Mouse (Mus musculus) embryo, embryonic 11 days (tissue): ENCODE measurements at regions not wholly inside any gene's neighbourhood (a gene's known extent, or its start where the extent isn't known, plus 50 kb on each side); places are given as distances from the start of the nearest gene placed in this dataset.
"Not testable (repeated sequence)": the region's sequence is repeated elsewhere in the genome, so short reads cannot be mapped to it uniquely, and the experiment has no call there.

ENCODE experiments used
- DNase-seq: peaks from one replicate; pipeline ENCODE4 v3.0.0-alpha.2; 2015

GRCm38 (mm10) chr1:161728546-161729206 lies 59.6 kb downstream of the Fasl start:
- no peak for DNase-seq

- DNase-seq, result not testable (repeated sequence)
These were observed 60.9 kb downstream of the Fasl start for GRCm38 (mm10) chr1:161727357-161727756.

- DNase-seq, result not testable (repeated sequence)
These were observed 62.2 kb downstream of the Fasl start for GRCm38 (mm10) chr1:161726098-161726497.

GRCm38 (mm10) chr1:161719876-161720275 lies 68.4 kb downstream of the Fasl start:
- DNase-seq, result no peak

- peak; percentile 20 for DNase-seq
These were observed 70.0 kb downstream of the Fasl start for GRCm38 (mm10) chr1:161718254-161718653.

GRCm38 (mm10) chr1:161712918-161713317 lies 75.4 kb downstream of the Fasl start:
- DNase-seq, result no peak

- DNase-seq, result no peak
These were observed 76.0 kb downstream of the Fasl start for GRCm38 (mm10) chr1:161712283-161712682.

- DNase-seq, result no peak
These were observed 81.2 kb downstream of the Fasl start for GRCm38 (mm10) chr1:161707049-161707448.

GRCm38 (mm10) chr1:161704961-161705360 lies 83.3 kb downstream of the Fasl start:
- no peak for DNase-seq

GRCm38 (mm10) chr1:161704527-161704926 lies 83.8 kb downstream of the Fasl start:
- no peak for DNase-seq

GRCm38 (mm10) chr1:161695886-161696285 lies 92.4 kb downstream of the Fasl start:
- DNase-seq, result peak; percentile 14

- DNase-seq, result no peak
These were observed 94.5 kb downstream of the Fasl start for GRCm38 (mm10) chr1:161693768-161694160.

GRCm38 (mm10) chr1:161692836-161693767 lies 95.2 kb downstream of the Fasl start:
- no peak for DNase-seq

GRCm38 (mm10) chr1:161688946-161689345 lies 99.3 kb downstream of the Fasl start:
- peak; percentile 19 for DNase-seq

GRCm38 (mm10) chr1:161687548-161687947 lies 100.7 kb downstream of the Fasl start:
- peak; percentile 73 for DNase-seq

GRCm38 (mm10) chr1:161680558-161680957 lies 107.7 kb downstream of the Fasl start:
- DNase-seq, result no peak

GRCm38 (mm10) chr1:161670937-161671336 lies 117.4 kb downstream of the Fasl start:
- no peak for DNase-seq

- peak; percentile 1 for DNase-seq
These were observed 124.0 kb downstream of the Fasl start for GRCm38 (mm10) chr1:161664321-161664720.

- DNase-seq, result no peak
These were observed 124.9 kb downstream of the Fasl start for GRCm38 (mm10) chr1:161663351-161663750.

- DNase-seq, result no peak
These were observed 126.1 kb downstream of the Fasl start for GRCm38 (mm10) chr1:161662241-161662640.

GRCm38 (mm10) chr1:161657511-161657910 lies 130.8 kb downstream of the Fasl start:
- no peak for DNase-seq

- peak; percentile 4 for DNase-seq
These were observed 138.9 kb downstream of the Fasl start for GRCm38 (mm10) chr1:161649387-161649786.

GRCm38 (mm10) chr1:161632098-161632497 lies 137.6 kb downstream of the Tnfsf18 start:
- DNase-seq, result no peak

- DNase-seq, result no peak
These were observed 126.8 kb downstream of the Tnfsf18 start for GRCm38 (mm10) chr1:161621291-161621690.
